Mouse (Mus musculus) cerebellum, adult 2 months (tissue): Measurements from ENCODE around the gene Eipr1. TPM values are rescaled to one million over a fixed set of nuclear protein-coding genes. Genes with fewer than 3 reads are reported as not detected.

Experiments used
- DNase-seq, 2 experiments: peaks; one replicate each; pipeline ENCODE4 v3.0.0; 2021
- H3K27ac ChIP-seq: fragments of 200-500 bp; 2 replicates; pipeline ENCODE4 v1.5.1; 2012; ENCODE audit warnings: low read length, control low read depth, inconsistent platforms; ENCODE audit not compliant: insufficient read depth
- H3K27me3 ChIP-seq: fragments of 200-500 bp; 2 replicates; pipeline ENCODE4 v1.6.1; 2012; ENCODE audit warnings: inconsistent platforms, mild to moderate bottlenecking, low read length, moderate library complexity; ENCODE audit not compliant: control insufficient read depth, insufficient read depth
- H3K4me1 ChIP-seq: fragments of 200-500 bp; 2 replicates; pipeline ENCODE4 v1.6.1; 2011; ENCODE audit warnings: low read length; ENCODE audit not compliant: control insufficient read depth, insufficient read depth
- H3K4me3 ChIP-seq: fragments of 200-500 bp; replicated peaks from 2 replicates; pipeline ENCODE3; 2011; ENCODE audit warnings: mild to moderate bottlenecking, low read depth, low read length, control low read depth; ENCODE audit not compliant: insufficient read depth
- CTCF ChIP-seq: fragments of 200-500 bp; IDR thresholded peaks from 2 replicates; pipeline ENCODE4 v1.5.1; 2011; ENCODE audit warnings: low read depth, mild to moderate bottlenecking, control low read depth, low read length, moderate library complexity, borderline replicate concordance; ENCODE audit not compliant: insufficient read depth
- POLR2A ChIP-seq: fragments of 200-500 bp; IDR thresholded peaks from 2 replicates; pipeline ENCODE4 v1.6.1; 2011; ENCODE audit warnings: low read length, control low read depth, borderline replicate concordance; ENCODE audit not compliant: insufficient read depth
- WGBS: fragments of 180-500 bp; shearing (Covaris S2); methylation state at CpG from one replicate; pipeline ENCODE4 v1.1.7; 2018; 5-methylcytosine and 5-hydroxymethylcytosine counted together
- polyA plus RNA-seq: library from polyadenylated mRNA; depleted of rRNA; stranded (reverse); fragments of >200 nt; gene quantifications from 2 replicates; pipeline ENCODE4 v1.2.3, GENCODE M21; 2012

The Eipr1 gene
- polyA plus RNA-seq, 1 experiment, result 40.6 TPM

DNA sequence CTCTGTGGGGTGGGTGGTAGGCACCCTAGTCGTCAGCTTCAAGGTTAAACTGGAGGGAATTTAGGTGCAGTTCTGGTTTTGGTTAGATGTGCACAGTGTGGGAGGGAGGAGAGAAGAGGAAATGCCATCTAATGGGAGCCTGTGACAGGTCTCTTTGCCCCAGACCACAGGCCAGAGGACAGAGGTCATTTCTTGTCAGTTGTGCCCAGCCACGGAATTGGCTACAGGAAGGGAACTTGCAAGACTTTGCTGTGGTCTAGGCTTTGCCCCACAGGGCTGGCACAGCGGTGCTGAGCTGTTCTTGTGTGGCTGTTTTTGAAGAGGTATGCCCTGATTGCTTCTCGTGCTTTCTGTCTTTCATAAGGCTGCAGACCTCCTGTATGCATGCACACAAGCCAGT is 48.8 kb downstream of the Eipr1 start:
- 86% methylated on average over 4 of the region's 4 CpGs for WGBS
- Histone ChIP-seq H3K4me1 (peaks cover 32% of the 10 kb centered on the region), H3K4me3 (no peak overlapping the region), H3K27me3 (no peaks in the 10 kb centered on the region), H3K27ac (no peak overlapping the region)
- DNase-seq, result no peak
- TF ChIP-seq POLR2A (no peak), CTCF (no peak)

DNA sequence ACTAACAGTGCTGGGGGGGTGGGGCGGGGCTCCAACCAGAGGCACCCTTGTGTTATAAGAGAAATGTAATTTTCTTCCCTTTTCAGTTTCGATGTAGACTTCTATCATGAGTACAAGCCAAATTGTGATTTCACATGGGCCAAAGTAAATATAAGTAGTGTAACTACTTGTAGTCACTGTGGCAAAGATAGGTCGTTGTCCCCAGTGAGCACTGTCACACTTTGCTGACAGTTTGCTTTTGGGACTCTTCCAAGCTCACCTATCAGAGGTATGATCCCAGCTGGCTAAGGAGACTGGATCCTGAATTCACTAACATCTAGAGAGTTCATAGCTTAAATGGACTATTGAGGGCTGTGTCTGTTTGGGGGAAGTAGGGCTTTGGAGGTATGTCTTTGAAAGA is 49.3 kb downstream of the Eipr1 start:
- no peak overlapping the region for H3K4me3 ChIP-seq
- no peak overlapping the region for H3K27ac ChIP-seq
- no peak for DNase-seq
- peaks cover 32% of the 10 kb centered on the region for H3K4me1 ChIP-seq
- H3K27me3 ChIP-seq, result no peaks in the 10 kb centered on the region
- 83% methylated on average over 3 of the region's 3 CpGs for WGBS
- TF ChIP-seq CTCF (no peak), POLR2A (no peak)

DNA sequence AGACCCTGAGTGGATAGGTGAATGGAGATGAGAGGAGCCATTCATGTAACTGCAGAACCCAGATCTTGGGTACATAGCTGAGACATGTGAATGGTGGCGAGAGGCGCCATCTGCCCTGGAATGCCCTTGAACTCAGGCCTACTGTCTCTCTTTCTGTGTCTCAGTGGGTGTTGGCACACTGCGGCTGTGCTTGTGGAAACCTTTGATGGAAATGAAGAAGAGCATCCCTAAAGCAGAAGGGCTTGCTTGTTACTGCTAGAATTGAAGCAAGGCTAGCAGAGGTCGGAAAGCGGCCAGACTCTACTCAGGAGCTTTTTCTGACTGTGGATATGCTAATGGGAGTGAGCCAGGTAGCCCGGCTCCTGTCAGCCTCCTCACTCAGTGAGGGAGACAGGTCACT is 50.1 kb downstream of the Eipr1 start:
- Histone ChIP-seq H3K27ac (no peak overlapping the region), H3K4me1 (peaks cover 32% of the 10 kb centered on the region), H3K27me3 (no peaks in the 10 kb centered on the region), H3K4me3 (no peak overlapping the region)
- TF ChIP-seq CTCF (no peak), POLR2A (no peak)
- WGBS, result 28% methylated on average over 6 of the region's 6 CpGs
- DNase-seq, result peak; percentile 38 to 58

DNA sequence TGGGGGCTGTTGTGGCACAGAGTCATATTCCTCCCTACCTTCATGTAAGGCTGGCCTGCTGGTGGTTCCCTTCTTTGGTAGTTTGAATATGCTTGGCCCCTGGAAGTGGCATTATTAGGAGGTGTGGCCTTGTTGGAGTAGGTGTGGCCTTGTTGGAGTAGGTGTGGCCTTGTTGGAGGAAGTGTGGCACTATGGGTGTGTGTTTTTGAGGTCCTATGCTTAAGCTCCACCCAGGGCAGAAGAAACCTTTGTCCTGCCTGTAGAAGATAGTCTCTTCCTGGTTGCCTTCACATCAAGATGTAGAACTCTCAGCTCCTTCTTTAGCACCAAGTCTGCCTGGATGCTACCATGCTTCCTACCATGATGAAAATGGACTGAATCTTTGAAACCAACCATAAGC is 51.4 kb downstream of the Eipr1 start:
- H3K27ac ChIP-seq, result no peak overlapping the region
- DNase-seq, result no peak
- H3K4me1 ChIP-seq, result peaks cover 32% of the 10 kb centered on the region
- H3K4me3 ChIP-seq, result no peak overlapping the region
- no peaks in the 10 kb centered on the region for H3K27me3 ChIP-seq
- TF ChIP-seq POLR2A, result no peak
- no peak for TF ChIP-seq CTCF

DNA sequence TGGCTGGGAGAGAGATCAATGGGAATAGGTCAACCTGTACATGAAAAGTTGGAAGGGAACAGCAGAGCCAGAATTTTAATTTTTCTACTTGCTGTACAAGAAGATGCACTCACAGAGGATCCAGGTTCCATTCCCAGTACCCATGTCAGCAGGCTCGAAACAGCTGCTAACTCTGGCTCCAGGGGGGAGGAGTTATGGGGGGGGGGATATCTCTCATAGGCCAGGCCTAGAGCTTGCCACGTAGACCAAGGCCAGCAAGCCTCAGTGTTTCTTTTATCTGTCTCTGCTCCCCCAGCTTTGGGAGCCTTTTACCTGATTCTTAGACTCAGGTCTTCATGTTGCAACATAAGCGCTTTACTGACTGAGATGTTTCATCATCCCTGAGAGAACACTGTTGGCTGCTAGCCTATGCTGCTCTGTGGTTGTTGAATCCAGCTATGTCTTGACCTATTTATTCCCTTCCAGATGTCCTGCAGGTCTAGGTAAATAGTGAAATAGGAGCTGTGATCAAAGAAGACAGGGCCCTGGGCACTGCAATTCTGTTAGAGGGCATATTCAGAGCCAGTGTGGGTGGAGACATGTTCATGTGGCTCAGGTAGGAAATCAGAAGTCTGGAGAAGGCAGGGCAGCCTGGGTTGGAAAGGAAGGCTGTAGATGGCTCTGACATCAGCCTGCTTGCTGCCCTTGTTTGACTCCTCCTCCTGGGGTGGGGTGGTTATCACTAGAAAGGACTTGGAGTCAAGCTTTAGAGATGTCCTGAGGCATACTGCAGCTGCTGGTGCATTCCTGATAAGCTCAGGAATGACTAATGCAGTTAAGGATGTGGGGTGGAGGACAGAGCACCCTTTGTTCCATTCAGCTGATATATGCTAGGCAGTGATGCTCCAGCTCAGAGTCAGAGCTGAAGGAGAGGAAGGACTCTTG is 53.2 kb downstream of the Eipr1 start:
- 67% methylated on average over 3 of the region's 3 CpGs for WGBS
- TF ChIP-seq CTCF (no peak), POLR2A (no peak)
- H3K27me3 ChIP-seq, result no peaks in the 10 kb centered on the region
- H3K4me3 ChIP-seq, result no peak overlapping the region
- DNase-seq, result peak in 1 of 2 experiments; percentile 36
- H3K27ac ChIP-seq, result no peak overlapping the region
- H3K4me1 ChIP-seq, result peaks cover 27% of the 10 kb centered on the region

DNA sequence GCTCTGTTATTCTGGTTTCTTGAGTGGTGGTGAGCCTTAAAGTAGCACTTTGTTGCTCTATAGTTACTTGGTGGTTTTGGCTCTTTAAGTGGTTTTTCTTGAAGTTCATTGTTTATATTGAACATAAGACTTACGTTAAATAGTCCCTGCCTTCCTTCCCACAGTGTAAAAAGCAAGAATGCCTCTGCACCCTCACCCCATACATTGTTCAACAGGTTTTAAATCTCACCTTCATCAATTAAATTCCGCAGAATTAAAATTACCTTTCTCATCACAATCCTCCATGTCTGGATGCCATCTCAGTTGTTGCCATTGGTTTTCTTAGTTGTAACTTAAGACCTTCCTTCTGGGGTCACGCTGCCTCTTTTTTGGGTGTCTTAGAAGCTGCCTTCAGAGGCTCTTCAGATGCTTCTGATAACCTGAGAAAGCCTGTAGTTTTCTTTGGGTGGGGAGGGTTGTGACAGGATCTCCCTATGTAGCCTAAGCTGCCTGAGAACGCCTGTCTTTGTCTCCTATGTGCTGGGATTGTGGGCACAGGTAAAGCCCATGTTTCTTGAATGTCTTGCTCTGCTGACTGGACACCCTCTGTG is 57.3 kb downstream of the Eipr1 start:
- H3K4me3 ChIP-seq, result no peak overlapping the region
- WGBS, result 96% methylated on average over 4 of the region's 4 CpGs
- DNase-seq, result no peak
- peaks cover 9% of the 10 kb centered on the region for H3K4me1 ChIP-seq
- TF ChIP-seq CTCF, result no peak
- no peak for TF ChIP-seq POLR2A
- no peak overlapping the region for H3K27ac ChIP-seq
- no peaks in the 10 kb centered on the region for H3K27me3 ChIP-seq

DNA sequence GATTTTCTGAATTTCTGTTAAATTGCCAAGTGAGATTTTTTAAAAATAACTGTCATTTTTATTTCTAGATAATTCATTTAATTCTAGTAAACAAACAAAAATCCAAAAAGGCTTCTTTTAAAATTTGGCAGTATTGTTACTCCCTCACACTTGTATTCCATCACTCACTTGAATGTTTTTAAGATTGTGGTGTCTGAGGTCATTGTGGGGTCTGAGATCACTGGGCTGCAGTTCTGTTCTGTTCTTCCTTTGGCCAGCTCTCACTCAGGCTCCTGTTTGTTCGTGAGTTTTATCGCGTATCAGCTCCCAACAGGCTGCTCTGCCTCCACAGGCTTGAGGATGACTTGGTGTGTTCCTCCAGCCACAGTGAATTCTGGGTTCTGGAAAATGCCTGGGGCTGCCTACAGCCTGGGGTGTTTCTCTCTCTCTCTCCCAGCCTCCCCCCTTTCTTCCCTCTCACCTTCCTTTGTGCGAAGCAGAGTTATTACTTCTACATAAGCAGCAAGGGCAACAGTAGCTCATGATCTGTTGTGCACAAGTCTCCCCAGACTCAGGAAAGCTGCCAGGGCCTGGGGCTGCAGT is 58.2 kb downstream of the Eipr1 start:
- 62% methylated on average over 4 of the region's 4 CpGs for whole genome bisulfite sequencing
- TF ChIP-seq POLR2A, result no peak
- TF ChIP-seq CTCF, result no peak
- Histone ChIP-seq H3K27me3 (no peaks in the 10 kb centered on the region), H3K27ac (no peak overlapping the region), H3K4me3 (no peak overlapping the region), H3K4me1 (peaks cover 5% of the 10 kb centered on the region)
- no peak for DNase-seq
